Mouse (Mus musculus): ENCODE measurements around the gene Barx1. TPM values are rescaled to one million over a fixed set of nuclear protein-coding genes. Genes with fewer than 3 reads are reported as not detected.

The Barx1 gene
- polyA plus RNA-seq, 1 experiment: 4.7 TPM

DNA sequence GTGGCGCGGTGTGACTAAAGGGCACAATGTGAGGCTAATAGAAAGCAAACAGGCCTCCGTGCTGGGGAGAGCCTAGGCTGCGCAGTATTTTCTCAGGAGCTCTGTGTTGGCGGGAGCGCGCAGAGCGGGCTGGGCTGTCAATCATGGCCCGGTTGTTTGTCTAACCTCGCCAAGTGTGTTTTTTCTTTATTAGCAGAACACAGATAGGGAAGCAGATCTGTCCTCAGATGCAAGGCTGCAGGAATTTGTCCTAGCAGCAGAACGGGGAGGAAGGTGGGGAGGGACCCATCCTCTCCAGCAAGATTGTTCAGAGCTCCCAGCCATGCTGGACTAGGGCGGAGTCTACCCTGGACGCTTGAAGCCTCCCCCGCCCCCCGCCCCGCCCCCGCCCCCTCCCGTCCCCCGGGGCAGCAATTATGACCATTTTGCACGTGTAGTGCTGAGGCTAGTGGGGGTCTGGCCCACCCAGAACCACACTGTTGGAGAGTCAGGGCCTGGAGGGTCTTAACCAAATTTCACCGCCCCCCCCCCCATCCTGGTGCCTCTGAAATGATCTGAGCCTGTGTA is 43.7 kb downstream of the Barx1 start:
- no peak overlapping the region for H3K4me3 ChIP-seq (ENCODE audit: insufficient read depth, low read length)
- TF ChIP-seq CTCF (IDR thresholded peaks at IDR 0.05; ENCODE audit: borderline replicate concordance, insufficient read depth, low read length) (no peak), POLR2A (IDR thresholded peaks at IDR 0.05; ENCODE audit: low read depth, low read length) (no peak)
- no peaks in the 10 kb centered on the region for H3K4me1 ChIP-seq (ENCODE audit: control insufficient read depth, insufficient read depth, low read length)
- no peak overlapping the region for H3K27ac ChIP-seq (ENCODE audit: insufficient read depth, low read length)

DNA sequence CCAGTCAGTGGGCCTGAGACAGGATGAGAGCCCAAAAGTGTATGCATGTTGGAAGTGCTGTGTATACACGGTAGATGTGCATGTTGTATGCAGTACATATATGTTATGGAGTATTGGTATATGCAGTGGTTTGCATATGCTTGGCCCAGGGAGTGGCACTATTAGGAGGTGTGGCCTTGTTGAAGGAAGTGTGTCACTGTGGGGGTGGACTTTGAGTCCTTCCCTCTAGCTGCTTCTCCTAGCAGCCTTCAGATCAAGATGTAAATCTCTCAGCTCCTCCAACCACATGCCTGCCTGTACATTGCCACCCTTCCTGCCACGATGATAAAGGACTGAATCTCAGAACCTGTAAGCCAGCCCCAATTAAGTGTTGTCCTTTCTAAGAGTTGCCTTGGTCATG is 49.9 kb downstream of the Barx1 start:
- Histone ChIP-seq H3K4me3 (ENCODE audit: insufficient read depth, low read length) (no peak overlapping the region), H3K4me1 (ENCODE audit: control insufficient read depth, insufficient read depth, low read length) (no peaks in the 10 kb centered on the region), H3K27ac (ENCODE audit: insufficient read depth, low read length) (no peak overlapping the region)
- TF ChIP-seq CTCF (IDR thresholded peaks at IDR 0.05; ENCODE audit: borderline replicate concordance, insufficient read depth, low read length) (no peak), POLR2A (IDR thresholded peaks at IDR 0.05; ENCODE audit: low read depth, low read length) (no peak)

DNA sequence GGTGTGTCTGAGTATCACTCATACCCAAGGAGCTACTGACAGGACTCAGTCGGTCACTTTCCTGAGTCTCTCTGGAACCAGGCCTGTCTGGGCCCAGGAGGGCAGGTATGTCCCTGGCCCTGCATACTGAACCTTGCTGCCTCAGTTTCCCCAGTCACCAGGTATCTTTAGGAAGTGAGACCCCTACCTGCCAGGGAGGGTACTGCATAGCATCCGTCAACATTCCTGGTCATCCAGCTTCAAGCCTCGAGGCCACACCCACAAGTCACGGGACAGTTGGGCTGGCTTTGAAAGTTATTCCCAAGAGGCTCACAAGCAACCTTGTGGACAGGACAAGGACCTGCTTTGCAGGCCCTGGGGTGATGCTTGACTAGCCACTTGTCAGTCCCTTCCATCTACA is 53.3 kb downstream of the Barx1 start:
- no peaks in the 10 kb centered on the region for H3K4me1 ChIP-seq (ENCODE audit: control insufficient read depth, insufficient read depth, low read length)
- no peak overlapping the region for H3K27ac ChIP-seq (ENCODE audit: insufficient read depth, low read length)
- no peak overlapping the region for H3K4me3 ChIP-seq (ENCODE audit: insufficient read depth, low read length)
- TF ChIP-seq POLR2A (IDR thresholded peaks at IDR 0.05; ENCODE audit: low read depth, low read length): no peak

Other genes starting within 250 kb of the Barx1 start
- gene Zfp169, start 149.5 kb upstream of the Barx1 start, polyA plus RNA-seq (2011; ENCODE audit: insufficient read length, low read depth, missing spikeins): 6.6 and 9.3 TPM in 2 replicates
- 1.7 and 1.8 TPM in 2 replicates for gene A830005F24Rik, start 149.4 kb upstream of the Barx1 start, polyA plus RNA-seq (2011; ENCODE audit: insufficient read length, low read depth, missing spikeins)
- gene Ptpdc1, start 37.3 kb upstream of the Barx1 start, polyA plus RNA-seq (2011; ENCODE audit: insufficient read length, low read depth, missing spikeins): 15.4 and 15.7 TPM in 2 replicates
- 24.7 and 29.4 TPM in 2 replicates for gene Phf2, start 208.1 kb downstream of the Barx1 start, polyA plus RNA-seq (2011; ENCODE audit: insufficient read length, low read depth, missing spikeins)

Data from embryonic fibroblast, embryonic 13.5 days (primary cell).